Mouse (Mus musculus) hematopoietic multipotent progenitor cell, adult 10-12 weeks (in vitro differentiated cells): ENCODE data around the gene Vmn2r113. TPM values are rescaled to one million over a fixed set of nuclear protein-coding genes. Genes with fewer than 3 reads are reported as not detected.

Source experiments
- polyA plus RNA-seq: library from polyadenylated mRNA; stranded (reverse); fragments of >175 nt; gene quantifications from 2 replicates; pipeline ENCODE4 v1.2.3, GENCODE M21; 2012; ENCODE audit warnings: low replicate concordance

The Vmn2r113 gene
- polyA plus RNA-seq, result not detected in 2 replicates

DNA sequence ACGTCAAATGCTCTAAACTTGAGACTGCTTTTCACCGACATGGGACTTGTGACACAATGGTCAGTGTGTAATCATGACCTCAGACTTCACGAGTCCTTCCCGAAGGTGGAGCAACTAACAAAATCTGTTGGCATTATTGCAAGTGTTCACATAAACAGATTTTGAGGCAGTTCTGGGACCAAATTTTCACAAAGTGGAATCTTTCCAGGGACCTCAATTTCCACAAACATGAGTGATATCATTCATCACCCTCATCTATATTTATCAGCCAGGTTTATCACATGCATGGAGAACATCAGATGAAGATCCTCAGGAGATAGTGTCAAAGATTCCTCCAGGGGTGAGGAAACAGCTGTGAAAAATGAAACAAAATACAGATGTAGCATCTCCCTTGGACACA, at the start of gene Vmn2r113:
Gene Vmn2r113 (plus strand): TSS at position 301 of the 400 bp plus-strand sequence.

Other genes with a start within 250 kb of the Vmn2r113 start
- 0.21 and 1.2 TPM in 2 replicates for gene Zfp945, start 75.8 kb upstream of the Vmn2r113 start, polyA plus RNA-seq
- gene Vmn2r-ps130, start 118.2 kb downstream of the Vmn2r113 start, polyA plus RNA-seq, result not detected in 2 replicates